Mouse (Mus musculus) hindbrain, embryonic 14.5 days (tissue): ENCODE measurements at regions not wholly inside any gene's neighbourhood (a gene's known extent, or its start where the extent isn't known, plus 50 kb on each side); places are given as distances from the start of the nearest gene placed in this dataset.
A peak's percentile ranks its signal among the peaks of the same experiment; 100 is the strongest.

Experiments
- ATAC-seq: fragments of 200-750 bp; cut with Nextera tagmentation; 2 replicates; pipeline ENCODE4 v1.8.0; 2017; ENCODE audit warnings: moderate number of reproducible peaks, mild to moderate bottlenecking, moderate TSS enrichment, moderate library complexity; ENCODE audit not compliant: low FRiP score
- DNase-seq: peaks from one replicate; pipeline ENCODE4 v3.0.0-alpha.2; 2015; ENCODE audit warnings: low spot score
- H3K27ac ChIP-seq: fragments of 300-500 bp; sonication (generic); 2 replicates; pipeline ENCODE4 v1.5.1; 2014; ENCODE audit warnings: mild to moderate bottlenecking, moderate library complexity
- H3K27me3 ChIP-seq: fragments of 300-500 bp; sonication (generic); 2 replicates; pipeline ENCODE4 v1.6.1; 2014; ENCODE audit warnings: mild to moderate bottlenecking, low read length, mixed read lengths; ENCODE audit not compliant: control insufficient read depth, insufficient read depth
- H3K36me3 ChIP-seq: fragments of 300-500 bp; sonication (generic); replicated peaks from 2 replicates; pipeline ENCODE4 v1.6.1; 2014; ENCODE audit not compliant: control insufficient read depth, insufficient read depth
- H3K4me1 ChIP-seq: fragments of 300-500 bp; sonication (generic); replicated peaks from 2 replicates; pipeline ENCODE4 v1.6.1; 2014; ENCODE audit warnings: antibody characterized with exemption, low read length, mixed read lengths; ENCODE audit not compliant: control insufficient read depth, insufficient read depth
- H3K4me2 ChIP-seq: fragments of 300-500 bp; sonication (generic); replicated peaks from 2 replicates; pipeline ENCODE4 v1.6.1; 2014; ENCODE audit warnings: mild to moderate bottlenecking, moderate library complexity
- H3K4me3 ChIP-seq: fragments of 300-500 bp; sonication (generic); replicated peaks from 2 replicates; pipeline ENCODE4 v1.5.1; 2014; ENCODE audit warnings: mild to moderate bottlenecking, low read length
- H3K9ac ChIP-seq: fragments of 300-500 bp; sonication (generic); 2 replicates; pipeline ENCODE4 v1.6.1; 2014
- H3K9me3 ChIP-seq: fragments of 300-500 bp; sonication (generic); 2 replicates; pipeline ENCODE4 v1.6.1; 2016; ENCODE audit warnings: low read length; ENCODE audit not compliant: control insufficient read depth
- WGBS: fragments of 180-500 bp; shearing (Covaris S2); extraction: QIAGEN DNeasy Blood & Tissue Kit; methylation state at CpG from one replicate; pipeline ENCODE4 v1.1.7; 2014; 5-methylcytosine and 5-hydroxymethylcytosine counted together

GRCm38 (mm10) chr3:149246935-149247625, 256.7 kb upstream of the Adgrl2 start:
- H3K27ac ChIP-seq = no peak overlapping the region; the same call in 1 of the 2 replicates
- peak; percentile 58 for DNase-seq
- H3K4me2 ChIP-seq = peak overlapping the region; percentile 33
- no peaks in the 10 kb centered on the region for H3K36me3 ChIP-seq
- no peak overlapping the region; the same call in 1 of the 2 replicates for H3K9ac ChIP-seq
- peak; percentile 62; the same call in 1 of the 2 replicates for ATAC-seq
- no peaks in the 10 kb centered on the region for H3K9me3 ChIP-seq
- peaks cover 7% of the 10 kb centered on the region; the same call in 1 of the 2 replicates for H3K27me3 ChIP-seq
- peaks cover 9% of the 10 kb centered on the region; the same call in 1 of the 2 replicates for H3K4me1 ChIP-seq
- 43% methylated on average over 10 of the region's 10 CpGs for WGBS
- H3K4me3 ChIP-seq = no peak overlapping the region

- no peaks in the 10 kb centered on the region for H3K9me3 ChIP-seq
- no peaks in the 10 kb centered on the region for H3K27me3 ChIP-seq
- H3K9ac ChIP-seq = no peak overlapping the region
- no peak for DNase-seq
- no peak for ATAC-seq
- H3K4me3 ChIP-seq = no peak overlapping the region
- H3K27ac ChIP-seq = no peak overlapping the region
- no peaks in the 10 kb centered on the region for H3K4me1 ChIP-seq
- no peaks in the 10 kb centered on the region for H3K36me3 ChIP-seq
- 96% methylated on average over 3 of the region's 3 CpGs for WGBS
- no peak overlapping the region for H3K4me2 ChIP-seq
Observed at GRCm38 (mm10) chr3:149239664-149240063, 249.3 kb upstream of the Adgrl2 start.

- 80% methylated on average over 5 of the region's 5 CpGs for WGBS
- ATAC-seq (no peak), DNase-seq (no peak)
- no peaks in the 10 kb centered on the region for H3K9me3 ChIP-seq
- H3K9ac ChIP-seq = no peak overlapping the region
- H3K4me3 ChIP-seq = no peak overlapping the region
- no peaks in the 10 kb centered on the region for H3K36me3 ChIP-seq
- no peaks in the 10 kb centered on the region for H3K27me3 ChIP-seq
- no peaks in the 10 kb centered on the region for H3K4me1 ChIP-seq
- H3K4me2 ChIP-seq = no peak overlapping the region
- H3K27ac ChIP-seq = no peak overlapping the region
Observed at GRCm38 (mm10) chr3:149238076-149238475, 247.7 kb upstream of the Adgrl2 start.

DNA sequence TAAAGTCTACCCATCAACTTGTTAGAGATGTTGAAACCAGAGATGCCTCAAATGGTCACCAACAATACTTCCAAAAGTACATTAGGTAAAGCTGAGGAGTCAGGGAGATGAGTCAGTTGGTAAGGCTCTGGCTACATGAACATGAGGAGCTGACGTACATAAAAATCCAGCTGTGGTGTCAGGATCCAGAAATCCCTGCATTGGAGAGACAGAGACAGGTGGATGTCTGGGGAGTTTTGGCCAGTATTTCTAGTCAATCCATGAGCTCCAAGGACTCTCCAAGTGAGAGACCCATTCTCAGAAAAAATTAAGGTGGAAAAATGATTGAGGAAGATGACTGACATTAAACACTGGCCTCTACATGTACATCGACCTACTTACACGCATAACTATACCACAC, 244.8 kb upstream of the Adgrl2 start:
- ATAC-seq (no peak), DNase-seq (no peak)
- 95% methylated on average over 3 of the region's 3 CpGs for WGBS
- no peak overlapping the region for H3K27ac ChIP-seq
- H3K9me3 ChIP-seq = no peaks in the 10 kb centered on the region
- no peaks in the 10 kb centered on the region for H3K27me3 ChIP-seq
- H3K4me3 ChIP-seq = no peak overlapping the region
- no peak overlapping the region for H3K9ac ChIP-seq
- no peaks in the 10 kb centered on the region for H3K4me1 ChIP-seq
- H3K36me3 ChIP-seq = no peaks in the 10 kb centered on the region
- H3K4me2 ChIP-seq = no peak overlapping the region

- no peaks in the 10 kb centered on the region for H3K4me1 ChIP-seq
- no peak overlapping the region for H3K27ac ChIP-seq
- H3K27me3 ChIP-seq = no peaks in the 10 kb centered on the region
- no peaks in the 10 kb centered on the region for H3K9me3 ChIP-seq
- no peak for ATAC-seq
- no peak overlapping the region for H3K4me2 ChIP-seq
- no peak for DNase-seq
- no peak overlapping the region for H3K4me3 ChIP-seq
- H3K36me3 ChIP-seq = no peaks in the 10 kb centered on the region
- H3K9ac ChIP-seq = no peak overlapping the region
- 80% methylated on average over 8 of the region's 8 CpGs for WGBS
Observed at GRCm38 (mm10) chr3:149233691-149234131, 243.4 kb upstream of the Adgrl2 start.

DNA sequence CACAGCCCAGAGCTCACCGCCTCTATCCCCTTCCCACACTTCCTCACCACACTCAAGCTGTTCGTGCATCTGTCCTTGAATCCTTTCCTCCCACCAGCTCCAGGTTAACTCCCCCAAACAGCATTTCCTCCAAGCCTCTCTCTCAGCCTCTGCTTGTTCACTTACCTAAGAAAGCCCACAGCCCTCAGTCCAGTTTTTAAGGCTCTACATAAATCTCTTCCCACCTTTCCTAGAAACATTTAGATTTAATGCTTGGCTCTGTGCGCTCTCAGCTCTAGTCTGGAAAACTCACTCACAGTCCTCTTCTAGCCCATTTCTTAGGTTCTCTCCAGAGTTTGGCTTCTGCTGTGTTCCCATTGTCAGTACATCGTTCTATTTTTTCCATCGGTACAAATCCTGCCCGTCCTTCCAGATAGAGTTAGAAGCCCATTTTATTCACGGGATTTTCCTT, 242.9 kb upstream of the Adgrl2 start:
- H3K27me3 ChIP-seq = no peaks in the 10 kb centered on the region
- H3K4me3 ChIP-seq = no peak overlapping the region
- H3K4me2 ChIP-seq = no peak overlapping the region
- no peaks in the 10 kb centered on the region for H3K4me1 ChIP-seq
- no peak overlapping the region for H3K27ac ChIP-seq
- ATAC-seq = no peak
- 90% methylated on average over 7 of the region's 7 CpGs for WGBS
- H3K9ac ChIP-seq = no peak overlapping the region
- H3K9me3 ChIP-seq = no peaks in the 10 kb centered on the region
- DNase-seq = no peak
- no peaks in the 10 kb centered on the region for H3K36me3 ChIP-seq

GRCm38 (mm10) chr3:149231346-149231745, 241.0 kb upstream of the Adgrl2 start:
- WGBS = 80% methylated on average over 3 of the region's 3 CpGs

GRCm38 (mm10) chr3:149227556-149227955, 237.2 kb upstream of the Adgrl2 start:
- H3K27me3 ChIP-seq = no peaks in the 10 kb centered on the region
- no peak overlapping the region for H3K27ac ChIP-seq
- no peak overlapping the region for H3K9ac ChIP-seq
- no peaks in the 10 kb centered on the region for H3K9me3 ChIP-seq
- WGBS = 84% methylated on average over 5 of the region's 5 CpGs
- no peak for DNase-seq
- no peaks in the 10 kb centered on the region for H3K36me3 ChIP-seq
- H3K4me1 ChIP-seq = no peaks in the 10 kb centered on the region
- no peak for ATAC-seq
- H3K4me3 ChIP-seq = no peak overlapping the region
- H3K4me2 ChIP-seq = no peak overlapping the region

More at GRCm38 (mm10) chr3:149231346-149231745, 241.0 kb upstream of the Adgrl2 start:
- no peak for DNase-seq
- H3K9ac ChIP-seq = no peak overlapping the region
- H3K36me3 ChIP-seq = no peaks in the 10 kb centered on the region
- no peak overlapping the region for H3K4me2 ChIP-seq
- ATAC-seq = no peak
- H3K9me3 ChIP-seq = no peaks in the 10 kb centered on the region
- H3K27me3 ChIP-seq = no peaks in the 10 kb centered on the region
- no peak overlapping the region for H3K27ac ChIP-seq
- no peak overlapping the region for H3K4me3 ChIP-seq
- no peaks in the 10 kb centered on the region for H3K4me1 ChIP-seq

DNA sequence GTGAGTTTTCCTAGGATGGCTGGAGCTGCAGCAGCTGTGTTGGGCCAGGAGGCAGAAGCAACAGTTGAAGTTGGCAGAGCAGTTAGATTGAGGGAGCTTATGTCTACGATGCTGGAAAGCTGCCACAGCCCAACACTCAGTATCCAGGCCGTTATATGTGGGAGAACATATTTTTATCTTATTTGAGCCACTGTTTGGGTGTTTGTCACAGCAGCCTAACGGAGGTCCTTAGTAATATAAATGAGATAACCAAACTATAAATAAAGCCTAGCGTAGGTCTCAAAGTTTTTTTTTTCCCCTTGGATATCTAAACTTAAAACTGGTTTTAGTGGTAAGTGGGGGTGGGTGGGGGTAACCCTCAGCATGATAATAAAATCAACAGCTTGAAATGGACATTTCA, 236.4 kb upstream of the Adgrl2 start:
- no peak overlapping the region for H3K4me3 ChIP-seq

More for the DNA sequence above, 236.4 kb upstream of the Adgrl2 start:
- DNase-seq = no peak
- no peak overlapping the region for H3K4me2 ChIP-seq
- H3K27ac ChIP-seq = no peak overlapping the region
- no peaks in the 10 kb centered on the region for H3K9me3 ChIP-seq
- no peak overlapping the region for H3K9ac ChIP-seq
- H3K4me1 ChIP-seq = no peaks in the 10 kb centered on the region
- H3K36me3 ChIP-seq = no peaks in the 10 kb centered on the region
- WGBS = 85% methylated on average over 4 of the region's 4 CpGs
- ATAC-seq = no peak
- no peaks in the 10 kb centered on the region for H3K27me3 ChIP-seq
